Mouse (Mus musculus) neural tube, embryonic 14.5 days (tissue): ENCODE data around the gene Cox7a1. TPM values are rescaled to one million over a fixed set of nuclear protein-coding genes. Genes with fewer than 3 reads are reported as not detected.

ENCODE experiments used
- ATAC-seq: fragments of 200-750 bp; cut with Nextera tagmentation; 2 replicates; pipeline ENCODE4 v1.8.0; 2017; ENCODE audit warnings: low read depth, mild to moderate bottlenecking, moderate TSS enrichment, moderate library complexity
- H3K27ac ChIP-seq: fragments of 300-500 bp; sonication (generic); 2 replicates; pipeline ENCODE4 v1.5.1; 2014; ENCODE audit warnings: low read depth, mild to moderate bottlenecking, control low read depth, low read length, moderate library complexity, mixed read lengths
- H3K27me3 ChIP-seq: fragments of 300-500 bp; sonication (generic); 2 replicates; pipeline ENCODE4 v1.6.1; 2014; ENCODE audit warnings: low read length; ENCODE audit not compliant: control insufficient read depth, insufficient read depth
- H3K36me3 ChIP-seq: fragments of 300-500 bp; sonication (generic); 2 replicates; pipeline ENCODE4 v1.6.1; 2014; ENCODE audit warnings: low read length, mixed read lengths; ENCODE audit not compliant: control insufficient read depth, insufficient read depth
- H3K4me1 ChIP-seq: fragments of 300-500 bp; sonication (generic); 2 replicates; pipeline ENCODE4 v1.6.1; 2014; ENCODE audit warnings: low read length; ENCODE audit not compliant: control insufficient read depth, insufficient read depth
- H3K4me2 ChIP-seq: fragments of 300-500 bp; sonication (generic); 2 replicates; pipeline ENCODE4 v1.6.1; 2014; ENCODE audit warnings: mild to moderate bottlenecking, low read depth, low read length, control low read depth
- H3K4me3 ChIP-seq: fragments of 300-500 bp; sonication (generic); 2 replicates; pipeline ENCODE4 v1.5.1; 2014; ENCODE audit warnings: low read depth, low read length, control low read depth, mixed read lengths
- H3K9ac ChIP-seq: fragments of 300-500 bp; sonication (generic); replicated peaks from 2 replicates; pipeline ENCODE4 v1.6.1; 2014; ENCODE audit warnings: low read depth, mild to moderate bottlenecking, control low read depth, low read length, mixed read lengths
- H3K9me3 ChIP-seq: fragments of 300-500 bp; sonication (generic); 2 replicates; pipeline ENCODE4 v1.6.1; 2016; ENCODE audit warnings: low read length; ENCODE audit not compliant: control insufficient read depth
- WGBS: fragments of 180-500 bp; shearing (Covaris S2); extraction: QIAGEN DNeasy Blood & Tissue Kit; methylation state at CpG from one replicate; pipeline ENCODE4 v1.1.7; 2014; 5-methylcytosine and 5-hydroxymethylcytosine counted together
- polyA plus RNA-seq: library from polyadenylated mRNA; unstranded; fragments of >200 nt; fragmentation: Nextera tagmentation; extraction: Ambion mirVana; gene quantifications from 2 replicates; pipeline ENCODE4 v1.2.1, GENCODE M21; 2014

The Cox7a1 gene
- polyA plus RNA-seq, 1 experiment from 2014 or later = 4.7 TPM

- no peak for ATAC-seq
- H3K36me3 ChIP-seq = no peaks in the 10 kb centered on the region
- H3K27ac ChIP-seq = no peak overlapping the region
- H3K9ac ChIP-seq = no peak overlapping the region
- H3K4me1 ChIP-seq = peaks cover 16% of the 10 kb centered on the region
- no peak overlapping the region for H3K4me2 ChIP-seq
- H3K27me3 ChIP-seq = no peaks in the 10 kb centered on the region
- no peak overlapping the region for H3K4me3 ChIP-seq
- H3K9me3 ChIP-seq = no peaks in the 10 kb centered on the region
- WGBS = 96% methylated on average over 8 of the region's 8 CpGs
Measured at GRCm38 (mm10) chr7:30235091-30235490, 51.1 kb downstream of the Cox7a1 start.

GRCm38 (mm10) chr7:30235625-30236024 lies 51.7 kb downstream of the Cox7a1 start, which contains the start of gene Ovol3:
Gene Ovol3 (minus strand): TSS chr7:30235725.
- no peaks in the 10 kb centered on the region for H3K36me3 ChIP-seq
- 82% methylated on average over 4 of the region's 4 CpGs for WGBS
- no peaks in the 10 kb centered on the region for H3K9me3 ChIP-seq
- H3K9ac ChIP-seq = no peak within 1 kb of the TSS
- no peak within 1 kb of the TSS for H3K4me3 ChIP-seq
- ATAC-seq = no peak
- peaks cover 14% of the 10 kb centered on the region for H3K4me1 ChIP-seq
- H3K4me2 ChIP-seq = no peak within 1 kb of the TSS
- H3K27me3 ChIP-seq = no peaks in the 10 kb centered on the region
- H3K27ac ChIP-seq = no peak within 1 kb of the TSS

Other genes with a start within 250 kb of the Cox7a1 start
- 21.2 and 25.3 TPM in 2 replicates for gene Zfp74, start 230.1 kb upstream of the Cox7a1 start, polyA plus RNA-seq
- 4.0 and 5.5 TPM in 2 replicates for gene Zfp568, start 200.2 kb upstream of the Cox7a1 start, polyA plus RNA-seq
- gene Zfp14, start 132.8 kb upstream of the Cox7a1 start, polyA plus RNA-seq = 13.4 and 13.7 TPM in 2 replicates
- 10.2 and 11.0 TPM in 2 replicates for gene Zfp82, start 111.2 kb upstream of the Cox7a1 start, polyA plus RNA-seq
- 2.1 and 4.3 TPM in 2 replicates for gene Gm26920, start 93.7 kb upstream of the Cox7a1 start, polyA plus RNA-seq
- gene Zfp566, start 93.6 kb upstream of the Cox7a1 start, polyA plus RNA-seq = 13.8 and 17.1 TPM in 2 replicates
- gene Zfp260, start 89.4 kb upstream of the Cox7a1 start, polyA plus RNA-seq = 87.8 and 102 TPM in 2 replicates
- 13.5 and 14.4 TPM in 2 replicates for gene Zfp382, start 62.2 kb upstream of the Cox7a1 start, polyA plus RNA-seq
- 9.9 and 17.6 TPM in 2 replicates for gene Zfp146, start 14.4 kb upstream of the Cox7a1 start, polyA plus RNA-seq
- gene Capns1, start 14.7 kb downstream of the Cox7a1 start, polyA plus RNA-seq = 61.7 and 63.1 TPM in 2 replicates
- gene Polr2i, start 47.8 kb downstream of the Cox7a1 start, polyA plus RNA-seq = 176 and 217 TPM in 2 replicates
- 402 and 413 TPM in 2 replicates for gene Tbcb, start 48.1 kb downstream of the Cox7a1 start, polyA plus RNA-seq
- not detected in 2 replicates for gene Ovol3, start 51.6 kb downstream of the Cox7a1 start, polyA plus RNA-seq
- gene Thap8, start 96.0 kb downstream of the Cox7a1 start, polyA plus RNA-seq = 0.99 and 1.0 TPM in 2 replicates
- 3.1 and 3.7 TPM in 2 replicates for gene Wdr62, start 96.3 kb downstream of the Cox7a1 start, polyA plus RNA-seq
- 115 and 133 TPM in 2 replicates for gene Clip3, start 107.6 kb downstream of the Cox7a1 start, polyA plus RNA-seq
- 134 and 137 TPM in 2 replicates for gene Alkbh6, start 124.6 kb downstream of the Cox7a1 start, polyA plus RNA-seq
- 12.7 and 16.9 TPM in 2 replicates for gene Syne4, start 130.7 kb downstream of the Cox7a1 start, polyA plus RNA-seq
- not detected in 2 replicates for gene E130208F15Rik, start 137.6 kb downstream of the Cox7a1 start, polyA plus RNA-seq
- 16.3 and 20.1 TPM in 2 replicates for gene Sdhaf1, start 139.8 kb downstream of the Cox7a1 start, polyA plus RNA-seq
- 12.2 and 14.1 TPM in 2 replicates for gene Lrfn3, start 178.6 kb downstream of the Cox7a1 start, polyA plus RNA-seq
- gene Tyrobp, start 229.6 kb downstream of the Cox7a1 start, polyA plus RNA-seq = 23.3 and 39.9 TPM in 2 replicates
- 1.1 TPM in 1 of 2 replicates, not detected in the other for gene Hcst, start 235.7 kb downstream of the Cox7a1 start, polyA plus RNA-seq
- 2.5 and 3.1 TPM in 2 replicates for gene Nfkbid, start 237.6 kb downstream of the Cox7a1 start, polyA plus RNA-seq